Mouse (Mus musculus) erythroblast, embryonic 14.5 days (primary cell): ENCODE results near the gene Tlcd2.

Source experiments
- GATA1 ChIP-seq: IDR thresholded peaks from 2 replicates; pipeline ENCODE4 v1.6.1; 2012; ENCODE audit warnings: low read length, inconsistent platforms, mixed read lengths
- TAL1 ChIP-seq: IDR thresholded peaks from 3 replicates; pipeline ENCODE4 v1.6.1; 2012; ENCODE audit warnings: low read length, inconsistent platforms, mixed read lengths

GRCm38 (mm10) chr11:75463624-75464023, 2.1 kb downstream of the Tlcd2 start:
- no peak for TF ChIP-seq TAL1
- no peak for TF ChIP-seq GATA1
